Mouse (Mus musculus) limb, embryonic 11.5 days (tissue): ENCODE data around the gene Gm3435. TPM values are rescaled to one million over a fixed set of nuclear protein-coding genes. Genes with fewer than 3 reads are reported as not detected.
"Not testable (repeated sequence)": the region's sequence is repeated elsewhere in the genome, so short reads cannot be mapped to it uniquely, and the experiment has no call there.

ENCODE experiments used
- ATAC-seq: fragments of 200-750 bp; cut with Nextera tagmentation; 2 replicates; pipeline ENCODE4 v1.8.0; 2017; ENCODE audit warnings: low read depth; ENCODE audit not compliant: insufficient number of reproducible peaks, low FRiP score, low TSS enrichment
- DNase-seq: peaks from one replicate; pipeline ENCODE4 v3.0.0-alpha.2; 2015; ENCODE audit warnings: low spot score
- H3K27ac ChIP-seq: fragments of 300-500 bp; sonication (generic); replicated peaks from 2 replicates; pipeline ENCODE4 v1.5.1; 2014; ENCODE audit warnings: low read depth, mild to moderate bottlenecking, low read length
- H3K27me3 ChIP-seq: fragments of 300-500 bp; sonication (generic); 2 replicates; pipeline ENCODE4 v1.6.1; 2014; ENCODE audit warnings: mild to moderate bottlenecking, low read length, mixed read lengths; ENCODE audit not compliant: control insufficient read depth, insufficient read depth
- H3K36me3 ChIP-seq: fragments of 300-500 bp; sonication (generic); 2 replicates; pipeline ENCODE4 v1.6.1; 2014; ENCODE audit warnings: mild to moderate bottlenecking, low read length, moderate library complexity, mixed read lengths; ENCODE audit not compliant: control insufficient read depth, insufficient read depth
- H3K4me1 ChIP-seq: fragments of 300-500 bp; sonication (generic); 2 replicates; pipeline ENCODE4 v1.6.1; 2014; ENCODE audit warnings: low read length, mixed read lengths; ENCODE audit not compliant: control insufficient read depth, insufficient read depth
- H3K4me2 ChIP-seq: fragments of 300-500 bp; sonication (generic); 2 replicates; pipeline ENCODE4 v1.6.1; 2014; ENCODE audit warnings: low read depth, mild to moderate bottlenecking, moderate library complexity; ENCODE audit not compliant: severe bottlenecking
- H3K4me3 ChIP-seq: fragments of 300-500 bp; sonication (generic); 2 replicates; pipeline ENCODE4 v1.5.1; 2014; ENCODE audit warnings: low read depth, low read length
- H3K9ac ChIP-seq: fragments of 300-500 bp; sonication (generic); 2 replicates; pipeline ENCODE4 v1.6.1; 2014; ENCODE audit warnings: mild to moderate bottlenecking, low read length
- H3K9me3 ChIP-seq: fragments of 300-500 bp; sonication (generic); 2 replicates; pipeline ENCODE4 v1.6.1; 2016; ENCODE audit warnings: low read length; ENCODE audit not compliant: control insufficient read depth
- WGBS: fragments of 180-500 bp; shearing (Covaris S2); extraction: QIAGEN DNeasy Blood & Tissue Kit; methylation state at CpG from one replicate; pipeline ENCODE4 v1.1.7; 2014; 5-methylcytosine and 5-hydroxymethylcytosine counted together
- polyA plus RNA-seq: library from polyadenylated mRNA; unstranded; fragments of >200 nt; fragmentation: Nextera tagmentation; extraction: Ambion mirVana; gene quantifications from 2 replicates; pipeline ENCODE4 v1.2.1, GENCODE M21; 2014

Gene Gm3435
- polyA plus RNA-seq = 5.5 and 6.2 TPM in 2 replicates

GRCm38 (mm10) chr17:15009706-15010413, at the start of gene Gm3435:
Gm3435 (plus strand) TSS chr17:15010176.
- not testable (repeated sequence) for DNase-seq, H3K9me3 ChIP-seq, H3K27me3 ChIP-seq, H3K4me3 ChIP-seq, H3K27ac ChIP-seq, H3K4me2 ChIP-seq, H3K36me3 ChIP-seq, H3K9ac ChIP-seq, H3K4me1 ChIP-seq
- peak; percentile 95 for ATAC-seq
- WGBS = no CpG with 5 or more reads among the region's 60 CpGs

GRCm38 (mm10) chr17:14960520-14960919, 49.5 kb upstream of the Gm3435 start:
- H3K27ac ChIP-seq = no peak overlapping the region
- ATAC-seq (no peak; the same call in 1 of the 2 replicates), DNase-seq (peak; percentile 47)
- no peaks in the 10 kb centered on the region for H3K9me3 ChIP-seq
- no peaks in the 10 kb centered on the region for H3K27me3 ChIP-seq
- peak overlapping the region; percentile 61 for H3K4me3 ChIP-seq
- peaks cover 3% of the 10 kb centered on the region for H3K36me3 ChIP-seq
- H3K4me2 ChIP-seq = peak overlapping the region; percentile 90
- 0% methylated on average over 19 of the region's 23 CpGs for WGBS
- H3K4me1 ChIP-seq = peaks cover 3% of the 10 kb centered on the region; the same call in 1 of the 2 replicates
- peak overlapping the region; percentile 70 for H3K9ac ChIP-seq

- Histone ChIP-seq H3K4me3 (peak within 1 kb of the TSS; percentile 61), H3K9ac (peak within 1 kb of the TSS; percentile 70), H3K4me2 (peak within 1 kb of the TSS; percentile 90)
- not testable (repeated sequence) for H3K4me1 ChIP-seq, H3K9me3 ChIP-seq, H3K36me3 ChIP-seq, H3K27ac ChIP-seq, H3K27me3 ChIP-seq
- ATAC-seq = peak; percentile 58; the same call in 1 of the 2 replicates
- WGBS = under 1% methylated on average over 43 of the region's 100 CpGs
- DNase-seq = peak; percentile 45
Measured at GRCm38 (mm10) chr17:14960951-14961556, 48.9 kb upstream of the Gm3435 start, which contains the start of gene Phf10. Phf10 (minus strand) TSS chr17:14961273.

GRCm38 (mm10) chr17:14961557-14962154, 48.3 kb upstream of the Gm3435 start:
- H3K4me3 ChIP-seq, H3K36me3 ChIP-seq, H3K9me3 ChIP-seq, DNase-seq, H3K4me1 ChIP-seq, H3K27me3 ChIP-seq, H3K4me2 ChIP-seq, H3K9ac ChIP-seq, H3K27ac ChIP-seq: not testable (repeated sequence)
- ATAC-seq = peak; percentile 95
- WGBS = no CpG with 5 or more reads among the region's 44 CpGs

GRCm38 (mm10) chr17:14968373-14968913, 41.5 kb upstream of the Gm3435 start:
- H3K9me3 ChIP-seq, ATAC-seq, H3K4me1 ChIP-seq, H3K4me2 ChIP-seq, DNase-seq, H3K27ac ChIP-seq, H3K9ac ChIP-seq, H3K36me3 ChIP-seq, H3K4me3 ChIP-seq, H3K27me3 ChIP-seq: not testable (repeated sequence)
- WGBS = no CpG with 5 or more reads among the region's 6 CpGs

GRCm38 (mm10) chr17:14977718-14978361, 32.1 kb upstream of the Gm3435 start:
- ATAC-seq, H3K27me3 ChIP-seq, H3K9me3 ChIP-seq, DNase-seq, H3K9ac ChIP-seq, H3K4me2 ChIP-seq, H3K27ac ChIP-seq, H3K4me3 ChIP-seq, H3K4me1 ChIP-seq, H3K36me3 ChIP-seq: not testable (repeated sequence)
- WGBS = 2% methylated on average over 4 of the region's 7 CpGs

GRCm38 (mm10) chr17:14978362-14979038, 31.5 kb upstream of the Gm3435 start, which contains the start of the genes 9030025P20Rik and Gm3417:
9030025P20Rik (plus strand) TSS chr17:14978468.
Gm3417 (minus strand) TSS chr17:14978790.
- H3K4me2 ChIP-seq = not testable (repeated sequence)
- WGBS = no CpG with 5 or more reads among the region's 60 CpGs

More at GRCm38 (mm10) chr17:14978362-14979038, 31.5 kb upstream of the Gm3435 start, which contains the start of the genes 9030025P20Rik and Gm3417:
- not testable (repeated sequence) for DNase-seq, H3K36me3 ChIP-seq, H3K27ac ChIP-seq, H3K9me3 ChIP-seq, H3K4me1 ChIP-seq, H3K9ac ChIP-seq, H3K4me3 ChIP-seq, H3K27me3 ChIP-seq
- peak; percentile 95 for ATAC-seq
